Mouse (Mus musculus): ENCODE results near the gene Adk. TPM values are rescaled to one million over a fixed set of nuclear protein-coding genes. Genes with fewer than 3 reads are reported as not detected.

The Adk gene
- total and polyA plus RNA-seq, 3 experiments: 69.0 to 479 (median 102) TPM

DNA sequence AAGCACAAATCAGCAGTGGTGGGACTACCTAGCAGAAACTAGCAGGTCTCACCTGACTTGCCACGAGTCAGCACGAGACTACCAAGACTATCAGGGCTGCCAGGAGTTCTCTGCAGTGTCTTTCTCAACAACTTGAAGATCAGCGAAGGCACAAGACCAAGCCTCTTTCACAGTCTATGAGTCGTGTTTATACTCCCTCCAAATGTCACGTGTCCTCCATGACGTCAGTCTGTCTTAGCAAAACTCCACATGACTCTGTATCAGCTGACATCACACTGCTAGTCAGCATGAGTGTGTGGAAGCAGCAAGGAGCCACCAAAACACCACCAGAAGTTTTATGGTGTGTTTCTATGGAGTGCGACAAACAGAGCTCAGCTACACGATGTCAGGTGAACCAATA lies 215.9 kb downstream of the Adk start:
- no peaks in the 10 kb centered on the region for H3K27me3 ChIP-seq (ENCODE audit: control insufficient read depth in 1 of 2, insufficient read depth in 2 of 2, low read length in 2 of 2)
- no peak overlapping the region for H3K27ac ChIP-seq (ENCODE audit: control insufficient read depth, low read depth, low read length)
- H3K36me3 ChIP-seq (ENCODE audit: control insufficient read depth in 1 of 2, insufficient read depth in 2 of 2, low read length in 2 of 2): peaks cover 0 to 5% of the 10 kb centered on the region in 2 experiments; a peak in 2 of 4 replicates
- H3K79me2 ChIP-seq (ENCODE audit: control insufficient read depth, insufficient read depth, low read length, poor library complexity): no peaks in the 10 kb centered on the region
- no peak for DNase-seq (ENCODE audit: low read depth, low spot score)
- TF ChIP-seq MXI1 (IDR thresholded peaks at IDR 0.05; ENCODE audit: low read depth, low read length) (no peak), ZMIZ1 (IDR thresholded peaks at IDR 0.05; ENCODE audit: low read depth, low read length) (no peak), MAX (IDR thresholded peaks at IDR 0.05; ENCODE audit: low read length) (no peak), MAZ (IDR thresholded peaks at IDR 0.05; ENCODE audit: low read depth, low read length) (no peak), CHD2 (IDR thresholded peaks at IDR 0.05; ENCODE audit: low read length) (no peak), CTCF (IDR thresholded peaks at IDR 0.05 in 2 of 3, conservative IDR thresholded peaks at IDR 0.05 in 1 of 3; ENCODE audit: control insufficient read depth in 1 of 3, insufficient read depth in 1 of 3, low read depth in 2 of 3, low read length in 3 of 3, poor library complexity in 1 of 3, severe bottlenecking in 1 of 3) (no peak), GATA1 (IDR thresholded peaks at IDR 0.05; ENCODE audit: low read depth, low read length) (no peak), TCF12 (IDR thresholded peaks at IDR 0.05; ENCODE audit: low read depth, low read length) (no peak), POLR2AphosphoS5 (IDR thresholded peaks at IDR 0.05; ENCODE audit: borderline replicate concordance, low read depth, low read length) (no peak)
- no peak overlapping the region for H3K4me3 ChIP-seq (ENCODE audit: control insufficient read depth in 1 of 2, insufficient read depth in 1 of 2, low read depth in 2 of 2, low read length in 2 of 2)
- no peaks in the 10 kb centered on the region; a peak in 1 of 4 replicates for H3K4me1 ChIP-seq (ENCODE audit: control insufficient read depth in 1 of 2, insufficient read depth in 2 of 2, low read length in 2 of 2)
- H3K9ac ChIP-seq (ENCODE audit: control insufficient read depth, low read depth, low read length, poor library complexity, severe bottlenecking): no peak overlapping the region
- no peaks in the 10 kb centered on the region for H3K9me3 ChIP-seq (replicated peaks; ENCODE audit: insufficient read depth, low read length)

- Histone ChIP-seq H3K27me3 (ENCODE audit: control insufficient read depth in 1 of 2, insufficient read depth in 2 of 2, low read length in 2 of 2) (no peaks in the 10 kb centered on the region), H3K9me3 (replicated peaks; ENCODE audit: insufficient read depth, low read length) (no peaks in the 10 kb centered on the region), H3K36me3 (ENCODE audit: control insufficient read depth in 1 of 2, insufficient read depth in 2 of 2, low read length in 2 of 2) (peaks cover 0 to 11% of the 10 kb centered on the region in 2 experiments; a peak in 2 of 4 replicates), H3K9ac (ENCODE audit: control insufficient read depth, low read depth, low read length, poor library complexity, severe bottlenecking) (no peak overlapping the region), H3K4me1 (ENCODE audit: control insufficient read depth in 1 of 2, insufficient read depth in 2 of 2, low read length in 2 of 2) (peaks cover 7 to 14% of the 10 kb centered on the region in 2 experiments), H3K79me2 (ENCODE audit: control insufficient read depth, insufficient read depth, low read length, poor library complexity) (no peaks in the 10 kb centered on the region), H3K27ac (ENCODE audit: control insufficient read depth, low read depth, low read length) (no peak overlapping the region), H3K4me3 (ENCODE audit: control insufficient read depth in 1 of 2, insufficient read depth in 1 of 2, low read depth in 2 of 2, low read length in 2 of 2) (no peak overlapping the region)
- TF ChIP-seq MAFK (IDR thresholded peaks at IDR 0.05; ENCODE audit: borderline replicate concordance, low read depth, low read length): no peak
- no peak for TF ChIP-seq ZMIZ1 (IDR thresholded peaks at IDR 0.05; ENCODE audit: low read depth, low read length)
- TF ChIP-seq GATA1 (IDR thresholded peaks at IDR 0.05; ENCODE audit: low read depth, low read length): no peak
- TF ChIP-seq KAT2A (conservative IDR thresholded peaks at IDR 0.05; ENCODE audit: low read depth, low read length): no peak
- TF ChIP-seq TBP (IDR thresholded peaks at IDR 0.05; ENCODE audit: low read depth, low read length): no peak
- no peak for TF ChIP-seq ETS1 (IDR thresholded peaks at IDR 0.05; ENCODE audit: low read depth, low read length)
- no peak for TF ChIP-seq RAD21 (IDR thresholded peaks at IDR 0.05; ENCODE audit: low read depth, low read length)
- no peak for TF ChIP-seq MAX (IDR thresholded peaks at IDR 0.05; ENCODE audit: low read length)
- no peak for TF ChIP-seq RCOR1 (IDR thresholded peaks at IDR 0.05; ENCODE audit: low read depth, low read length)
- TF ChIP-seq E2F4 (IDR thresholded peaks at IDR 0.05; ENCODE audit: borderline replicate concordance, low read depth, low read length): no peak
- no peak for TF ChIP-seq NRF1 (IDR thresholded peaks at IDR 0.05; ENCODE audit: insufficient read depth, low read depth, low read length, poor library complexity, severe bottlenecking)
- no peak for TF ChIP-seq MAZ (IDR thresholded peaks at IDR 0.05; ENCODE audit: low read depth, low read length)
- no peak for TF ChIP-seq SMC3 (IDR thresholded peaks at IDR 0.05; ENCODE audit: low read depth, low read length)
- no peak for TF ChIP-seq EP300 (IDR thresholded peaks at IDR 0.05; ENCODE audit: low read depth in 1 of 2, low read length in 2 of 2)
- TF ChIP-seq TAL1 (IDR thresholded peaks at IDR 0.05; ENCODE audit: low read length): no peak
- no peak for TF ChIP-seq POLR2AphosphoS2 (IDR thresholded peaks at IDR 0.05; ENCODE audit: low read length)
- no peak for TF ChIP-seq USF2 (IDR thresholded peaks at IDR 0.05; ENCODE audit: borderline replicate concordance in 1 of 2, insufficient read depth in 1 of 2, low read depth in 1 of 2, low read length in 2 of 2)
- TF ChIP-seq SIN3A (IDR thresholded peaks at IDR 0.05; ENCODE audit: low read length): no peak
- no peak for DNase-seq (ENCODE audit: low read depth, low spot score)
These were observed 219.1 kb downstream of the Adk start for GRCm38 (mm10) chr14:21271472-21271871.
